Mouse (Mus musculus): ENCODE results near the gene Ptprm.

Gene Ptprm

GRCm38 (mm10) chr17:67345157-67345556, 9.1 kb downstream of the Ptprm start:
- in situ Hi-C loops (cut with MboI; ENCODE audit: low sequenced_read_pairs), result no loop called here

DNA sequence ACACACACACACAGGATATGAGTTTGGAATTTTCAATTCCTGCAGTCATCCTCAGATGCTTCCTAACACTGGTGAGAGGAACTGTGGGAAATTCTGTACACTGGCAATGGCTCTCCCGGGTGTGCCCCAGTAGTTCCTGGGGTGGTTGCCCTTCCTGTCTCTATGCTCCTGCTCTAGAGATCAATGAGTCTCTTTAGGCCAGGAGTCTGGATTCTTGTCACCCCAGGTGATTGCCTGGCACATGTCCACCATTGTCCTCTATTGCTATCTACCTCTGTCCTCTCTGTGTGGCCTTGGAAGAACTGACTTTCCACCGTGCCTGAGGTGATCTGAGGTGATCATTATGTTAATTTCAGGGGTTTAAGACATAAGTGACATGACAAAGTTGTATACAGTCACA, 10.8 kb downstream of the Ptprm start:
- in situ Hi-C loops (cut with MboI; ENCODE audit: low sequenced_read_pairs), result no loop called here

DNA sequence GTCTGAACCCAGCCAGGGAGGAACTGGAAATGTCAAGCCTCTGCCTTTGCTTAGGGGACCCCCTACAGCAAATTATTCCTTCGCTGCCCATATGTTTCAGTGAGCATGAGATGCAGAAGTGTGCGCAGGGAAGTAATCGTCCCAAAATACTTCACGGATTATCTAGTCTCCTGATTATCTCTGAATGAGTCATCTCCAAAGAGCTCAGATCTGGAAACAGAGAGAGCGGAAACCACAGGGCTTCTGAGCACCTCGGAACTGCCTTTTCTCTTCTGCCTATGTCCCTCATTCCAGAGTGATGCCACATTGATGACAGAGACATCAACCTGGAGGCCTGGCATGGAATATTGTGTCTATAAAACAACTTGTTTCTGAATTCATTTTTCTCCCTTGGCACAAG, 11.3 kb downstream of the Ptprm start:
- in situ Hi-C loops (cut with MboI; ENCODE audit: low sequenced_read_pairs), result no loop called here

- in situ Hi-C loops (cut with MboI; ENCODE audit: low sequenced_read_pairs), result no loop called here
These were observed 13.9 kb downstream of the Ptprm start for GRCm38 (mm10) chr17:67340362-67340761.

- in situ Hi-C loops (cut with MboI; ENCODE audit: low sequenced_read_pairs), result no loop called here
These were observed 14.7 kb downstream of the Ptprm start for GRCm38 (mm10) chr17:67339569-67339968.

DNA sequence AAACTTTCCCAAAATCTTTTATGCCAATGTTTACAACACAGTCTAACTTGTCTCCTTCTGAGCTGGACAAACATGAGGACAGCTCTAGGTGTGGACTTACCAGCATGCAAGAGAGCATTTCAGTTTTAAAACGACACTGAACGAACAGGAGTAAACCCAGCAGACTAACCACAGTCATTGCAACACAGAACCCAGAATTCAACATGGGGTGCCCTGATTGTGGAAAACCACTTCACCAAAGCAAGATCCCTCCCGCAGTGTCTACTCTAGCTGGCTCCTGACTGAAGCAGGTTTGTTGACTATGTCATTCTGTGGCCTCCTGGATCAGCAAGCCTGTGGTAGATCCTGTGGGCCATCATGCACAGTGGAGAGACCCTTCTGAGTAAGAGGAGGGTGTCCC, 19.9 kb downstream of the Ptprm start:
- in situ Hi-C loops (cut with MboI; ENCODE audit: low sequenced_read_pairs), result no loop called here

GRCm38 (mm10) chr17:67329435-67329834, 24.8 kb downstream of the Ptprm start:
- in situ Hi-C loops (cut with MboI; ENCODE audit: low sequenced_read_pairs), result no loop called here

DNA sequence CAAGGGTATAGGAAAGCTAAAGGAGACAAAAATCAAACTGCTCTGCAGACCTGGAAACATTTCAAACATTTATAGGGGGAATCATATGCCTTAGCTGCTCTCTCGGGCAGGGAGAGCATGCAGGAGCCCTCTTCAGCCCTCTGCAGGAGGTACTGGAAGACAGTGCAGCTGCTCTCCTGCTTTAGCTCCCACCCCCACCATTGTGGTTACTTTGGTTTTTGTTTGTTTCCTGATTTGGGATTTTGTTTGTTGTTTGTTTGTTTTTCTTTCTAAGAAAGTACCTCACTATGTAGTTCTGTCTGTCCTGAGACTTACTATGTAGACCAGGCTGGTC, 29.8 kb downstream of the Ptprm start:
- in situ Hi-C loops (cut with MboI; ENCODE audit: low sequenced_read_pairs), result no loop called here

DNA sequence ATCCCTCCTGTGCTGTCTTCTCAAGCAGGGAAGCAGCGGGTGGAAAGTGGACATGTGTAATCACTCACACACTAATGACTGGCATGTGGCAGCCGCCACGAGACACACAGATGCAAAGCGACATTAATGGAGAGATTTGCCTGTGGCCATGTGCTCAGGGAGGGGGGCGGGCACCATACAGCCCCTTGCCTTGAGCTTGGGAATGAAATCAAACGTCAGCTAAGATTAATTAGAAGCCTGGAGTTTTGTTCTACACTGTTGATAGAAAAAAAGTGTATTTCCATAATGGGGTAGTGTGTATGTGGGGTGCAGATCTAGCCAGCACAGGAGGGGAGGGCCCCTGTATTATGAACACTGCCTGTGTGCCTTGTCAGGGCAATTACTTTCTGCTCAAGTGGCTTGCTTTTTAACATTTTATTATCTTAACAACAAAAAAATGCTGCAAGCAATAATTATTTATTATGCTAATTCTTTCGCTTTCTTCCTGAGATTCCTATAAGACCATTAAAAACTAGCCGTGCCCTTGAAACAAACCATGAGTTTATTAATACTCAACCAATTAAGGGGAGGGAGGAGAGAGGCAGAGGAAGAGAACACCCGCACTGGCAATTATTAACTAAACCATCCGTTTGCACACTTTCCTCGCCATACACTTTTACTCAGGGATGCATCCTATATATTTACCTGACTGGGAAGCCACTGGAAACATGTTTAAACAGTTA, 30.3 kb downstream of the Ptprm start:
- in situ Hi-C loops (cut with MboI; ENCODE audit: low sequenced_read_pairs), result no loop called here

DNA sequence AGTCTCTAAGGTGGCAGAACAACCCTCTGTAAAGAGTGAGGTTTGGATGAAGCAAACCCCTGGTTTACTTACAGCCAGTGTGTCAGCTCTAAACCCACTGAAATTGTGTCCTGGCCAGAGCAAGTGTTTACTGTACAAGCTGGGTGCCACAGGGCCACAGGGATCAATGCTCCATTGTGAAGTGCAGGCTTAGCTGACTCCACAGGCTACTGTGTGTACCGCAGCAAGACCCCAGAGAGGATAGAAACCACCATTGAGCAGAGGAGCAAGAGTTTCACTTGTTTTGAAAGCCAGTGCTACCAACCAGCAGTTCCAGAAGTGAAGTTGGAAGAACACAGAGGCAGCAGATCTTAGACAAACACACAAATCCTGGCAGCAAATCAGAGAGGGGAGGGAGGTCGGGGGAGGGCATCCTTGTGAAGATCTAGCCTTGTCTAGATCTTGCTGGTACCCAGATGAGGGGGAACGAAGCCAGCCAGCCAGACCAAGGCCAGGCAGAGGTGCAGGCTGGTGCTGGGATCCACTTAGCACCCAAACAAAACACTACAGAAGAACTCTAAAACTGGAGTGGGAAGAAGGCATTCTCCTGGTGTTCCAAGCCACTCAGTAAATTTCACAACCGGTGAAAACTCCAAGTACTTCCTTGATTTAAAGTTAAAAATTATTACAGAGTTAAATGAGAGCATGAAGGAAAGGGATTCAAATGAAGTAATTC, 39.6 kb downstream of the Ptprm start:
- in situ Hi-C loops (cut with MboI; ENCODE audit: low sequenced_read_pairs), result no loop called here

DNA sequence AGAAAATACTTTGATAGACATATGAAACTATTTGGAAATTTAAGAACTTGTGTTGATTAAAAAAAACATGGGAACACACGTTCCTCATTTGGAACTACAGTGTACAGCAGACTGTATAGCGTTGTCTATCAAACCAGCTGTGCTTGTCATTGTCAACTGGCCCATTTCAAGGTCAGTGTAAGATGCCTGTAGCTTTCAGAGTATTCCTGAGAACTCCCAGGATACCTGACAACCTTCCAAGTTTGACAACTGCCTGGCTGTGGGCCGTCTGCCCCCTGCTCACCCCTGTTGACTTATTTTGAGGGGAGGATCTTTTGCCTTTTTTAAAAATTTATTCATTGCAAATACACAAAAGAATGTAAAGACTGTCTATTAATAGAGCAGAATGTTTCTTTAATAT, 45.8 kb downstream of the Ptprm start:
- in situ Hi-C loops (cut with MboI; ENCODE audit: low sequenced_read_pairs), result no loop called here

- in situ Hi-C loops (cut with MboI; ENCODE audit: low sequenced_read_pairs), result no loop called here
These were observed 48.0 kb downstream of the Ptprm start for GRCm38 (mm10) chr17:67306066-67306845.

DNA sequence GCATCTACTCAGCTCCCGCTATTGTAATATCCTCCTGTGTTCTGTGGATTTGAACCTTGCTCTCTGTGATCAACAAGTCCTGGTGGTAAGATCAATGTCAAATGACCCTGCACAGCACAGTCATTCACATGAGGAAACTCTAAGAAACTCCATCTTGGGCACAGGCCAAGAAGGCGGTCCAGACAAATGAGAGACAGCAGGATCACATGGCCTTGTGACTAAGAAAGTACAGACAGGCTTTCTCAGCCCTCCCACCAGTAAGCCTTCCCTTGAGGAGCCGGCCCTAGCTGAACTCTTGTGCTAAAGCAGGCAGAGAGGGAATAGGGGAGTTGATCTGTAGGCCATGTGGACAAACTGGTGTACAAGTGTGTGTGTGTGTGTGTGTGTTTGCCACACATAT, 49.4 kb downstream of the Ptprm start:
- in situ Hi-C loops (cut with MboI; ENCODE audit: low sequenced_read_pairs), result no loop called here

GRCm38 (mm10) chr17:67303326-67304099, 50.7 kb downstream of the Ptprm start:
- in situ Hi-C loops (cut with MboI; ENCODE audit: low sequenced_read_pairs), result no loop called here

DNA sequence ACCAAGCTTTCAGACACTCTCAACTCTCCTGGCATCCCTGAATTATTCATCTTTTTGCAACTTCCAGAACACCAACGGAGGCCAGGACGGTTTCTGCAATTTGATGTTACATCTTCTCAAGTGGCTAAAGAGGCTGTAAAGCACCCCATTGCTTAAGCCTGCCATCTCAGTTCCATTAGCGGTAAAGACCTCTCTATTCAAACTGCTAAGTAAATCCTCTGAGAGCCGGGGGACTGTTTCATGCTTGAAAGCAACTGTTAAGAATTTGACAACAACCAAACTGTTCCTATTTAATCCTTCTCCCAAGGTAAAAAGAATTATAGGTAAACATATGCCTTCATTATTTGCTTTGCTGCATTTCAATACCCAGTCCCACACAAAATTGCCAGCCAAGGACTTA, 51.7 kb downstream of the Ptprm start:
- in situ Hi-C loops (cut with MboI; ENCODE audit: low sequenced_read_pairs), result no loop called here

- in situ Hi-C loops (cut with MboI; ENCODE audit: low sequenced_read_pairs), result no loop called here
These were observed 52.2 kb downstream of the Ptprm start for GRCm38 (mm10) chr17:67302074-67302473.

DNA sequence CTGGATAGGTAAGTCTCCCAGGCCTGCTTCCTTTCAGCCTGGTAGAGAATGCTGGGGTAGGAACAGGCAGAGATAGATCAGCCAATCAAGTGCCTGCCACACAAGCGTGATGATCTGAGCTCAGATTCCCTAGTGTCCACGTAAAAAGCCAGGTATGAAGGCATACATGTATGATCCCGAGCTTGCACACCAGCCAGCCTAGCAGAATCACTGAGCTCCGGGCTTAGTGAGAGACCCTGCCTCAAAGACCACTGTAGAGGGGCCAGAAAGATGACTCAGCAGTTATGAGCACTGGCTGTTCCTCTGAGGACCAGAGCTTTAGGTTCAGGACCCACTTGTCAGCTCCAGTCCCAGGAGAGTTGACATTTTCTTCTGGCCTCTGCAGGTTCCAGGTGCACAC, 52.9 kb downstream of the Ptprm start:
- in situ Hi-C loops (cut with MboI; ENCODE audit: low sequenced_read_pairs), result no loop called here

- in situ Hi-C loops (cut with MboI; ENCODE audit: low sequenced_read_pairs), result no loop called here
These were observed 55.9 kb downstream of the Ptprm start for GRCm38 (mm10) chr17:67298269-67298798.

DNA sequence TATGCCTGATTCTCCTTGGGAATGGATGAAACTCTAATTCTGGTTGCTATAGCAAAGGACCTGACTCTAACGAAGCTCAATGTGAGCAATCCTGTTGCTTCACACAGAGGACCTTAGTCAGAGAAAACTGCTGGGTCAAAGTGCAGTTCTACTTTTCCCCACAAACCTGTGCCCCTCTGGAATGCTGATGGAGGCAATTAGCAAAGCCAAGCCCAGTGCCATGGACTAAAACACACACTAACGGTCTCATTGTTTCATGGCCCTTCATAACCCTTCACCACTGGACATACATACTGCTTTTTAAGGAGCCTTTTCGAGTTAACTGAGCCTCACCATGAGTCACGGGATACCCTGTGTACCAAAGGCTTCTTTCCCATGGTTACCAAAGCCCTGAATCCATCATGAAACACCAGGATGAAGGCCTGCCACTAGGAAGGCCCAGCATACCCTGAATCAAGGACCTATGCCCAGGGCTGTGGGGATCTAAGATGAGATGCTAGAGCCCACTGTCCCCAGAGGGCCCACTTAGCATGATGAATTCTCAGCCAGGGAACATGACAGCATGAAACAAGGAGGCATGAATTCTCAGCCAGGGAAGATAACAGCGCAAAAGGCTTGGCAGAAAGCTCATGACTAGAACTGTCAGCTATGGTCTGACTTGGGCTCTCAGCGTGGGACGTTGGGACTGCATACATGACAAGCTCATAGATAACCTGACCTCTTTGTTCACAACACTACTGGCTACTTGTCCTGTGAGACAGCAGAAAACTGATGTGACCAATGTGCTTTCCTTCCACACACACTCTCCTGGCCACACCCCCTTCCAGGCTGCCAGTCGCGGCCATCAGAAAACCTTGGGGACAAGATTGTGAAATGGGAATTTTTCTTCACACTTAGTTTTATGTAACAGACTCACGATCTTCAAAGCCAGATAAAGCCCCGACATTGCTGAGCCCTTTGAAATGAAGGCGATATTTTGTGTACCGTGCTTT, 57.4 kb downstream of the Ptprm start:
- in situ Hi-C loops (cut with MboI; ENCODE audit: low sequenced_read_pairs), result no loop called here

Measured in CH12F3 (cell line).